Mouse (Mus musculus) bone marrow, adult 2 months (tissue): Measurements from ENCODE around the gene Edn2.

ENCODE experiments used
- CTCF ChIP-seq: fragments of 200-500 bp; IDR thresholded peaks from 2 replicates; pipeline ENCODE4 v1.5.1; 2011; ENCODE audit warnings: low read length, control low read depth; ENCODE audit not compliant: control insufficient read depth, insufficient read depth
- POLR2A ChIP-seq: fragments of 200-500 bp; IDR thresholded peaks from 2 replicates; pipeline ENCODE4 v1.6.1; 2011; ENCODE audit warnings: low read depth, mild to moderate bottlenecking, control low read depth, low read length, borderline replicate concordance; ENCODE audit not compliant: control insufficient read depth

DNA sequence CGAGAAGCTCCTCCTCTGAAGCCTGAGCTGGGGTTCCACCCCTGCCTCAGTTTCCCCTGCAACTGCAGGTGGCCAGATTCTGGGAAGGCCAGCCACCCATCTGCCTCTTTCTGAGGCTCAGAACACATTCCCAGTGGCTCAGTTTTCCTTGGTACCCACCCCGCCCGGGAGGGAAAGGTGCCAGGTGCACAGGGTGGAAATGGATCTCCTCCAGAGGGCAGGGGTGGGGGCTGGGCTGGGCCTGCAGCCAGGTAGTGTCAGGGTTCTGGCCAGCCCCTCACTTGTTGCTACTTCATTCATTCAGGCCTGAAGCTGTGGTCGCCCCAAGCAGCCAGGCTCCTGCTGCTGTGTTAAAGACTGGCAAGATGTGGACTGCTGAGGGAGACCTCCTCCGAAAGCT, 3.3 kb downstream of the Edn2 start:
- TF ChIP-seq POLR2A, result no peak
- no peak for TF ChIP-seq CTCF
